Mouse (Mus musculus) right cerebral cortex, postnatal 14 days (tissue): ENCODE data around the gene Myo3b.
A peak's percentile ranks its signal among the peaks of the same experiment; 100 is the strongest.

Experiments used
- DNase-seq: peaks from one replicate; pipeline ENCODE4 v3.0.0; 2022

Gene Myo3b

GRCm38 (mm10) chr2:70133281-70133680 lies 94.4 kb downstream of the Myo3b start:
- no peak for DNase-seq

- DNase-seq: no peak
Observed at GRCm38 (mm10) chr2:70137226-70137998, 98.5 kb downstream of the Myo3b start.

GRCm38 (mm10) chr2:70143543-70144188 lies 104.7 kb downstream of the Myo3b start:
- no peak for DNase-seq

GRCm38 (mm10) chr2:70146993-70147581 lies 108.2 kb downstream of the Myo3b start:
- no peak for DNase-seq

GRCm38 (mm10) chr2:70148821-70149510 lies 110.0 kb downstream of the Myo3b start:
- no peak for DNase-seq

GRCm38 (mm10) chr2:70150399-70151035 lies 111.6 kb downstream of the Myo3b start:
- DNase-seq: no peak

- no peak for DNase-seq
Observed at GRCm38 (mm10) chr2:70151930-70152329, 113.0 kb downstream of the Myo3b start.

GRCm38 (mm10) chr2:70155226-70155836 lies 116.4 kb downstream of the Myo3b start:
- DNase-seq: no peak

GRCm38 (mm10) chr2:70159543-70159942 lies 120.6 kb downstream of the Myo3b start:
- DNase-seq: no peak

- no peak for DNase-seq
Observed at GRCm38 (mm10) chr2:70166231-70166630, 127.3 kb downstream of the Myo3b start.

GRCm38 (mm10) chr2:70167944-70168935 lies 129.3 kb downstream of the Myo3b start:
- peak; percentile 47 for DNase-seq

- DNase-seq: no peak
Observed at GRCm38 (mm10) chr2:70170469-70170868, 131.5 kb downstream of the Myo3b start.

GRCm38 (mm10) chr2:70176823-70177708 lies 138.1 kb downstream of the Myo3b start:
- no peak for DNase-seq

GRCm38 (mm10) chr2:70177709-70178030 lies 138.7 kb downstream of the Myo3b start:
- no peak for DNase-seq

GRCm38 (mm10) chr2:70178241-70178640 lies 139.3 kb downstream of the Myo3b start:
- DNase-seq: no peak

GRCm38 (mm10) chr2:70182150-70182670 lies 143.3 kb downstream of the Myo3b start:
- no peak for DNase-seq

- no peak for DNase-seq
Observed at GRCm38 (mm10) chr2:70187040-70187439, 148.1 kb downstream of the Myo3b start.

GRCm38 (mm10) chr2:70195418-70196248 lies 156.7 kb downstream of the Myo3b start:
- DNase-seq: no peak
